In genomic region chr2:18693491-18693870, GRCm38 (mm10) we compare ENCODE assay signal across 11 mouse cellular contexts. TPM values are rescaled to one million over a fixed set of nuclear protein-coding genes. Genes with fewer than 3 reads are reported as not detected.
A peak's percentile ranks its signal among the peaks of the same experiment; 100 is the strongest.
DNase-seq lines count a peak whose midpoint lies in the region; ATAC-seq and TF ChIP-seq lines count a peak whose summit lies in the region.
"Had no signal": no experiment of that assay in that cellular context is flagged by ENCODE, and none has a peak within 500 bp of the region (broad histone marks: within the 10 kb centered on the region; RNA-seq: fewer than 3 reads in every experiment).

No protein-coding gene starts in this region.

- no peak overlapping the region for H3K27ac ChIP-seq in heart, embryonic 12.5 days (ENCODE audit: poor library complexity, severe bottlenecking)
- H3K27ac ChIP-seq in CH12.LX (ENCODE audit: insufficient read depth, low read depth): peak overlapping the region; percentile 58; the same call in 1 of the 2 replicates
- no peak overlapping the region for H3K27ac ChIP-seq in forebrain, embryonic 16.5 days (ENCODE audit: low read length)
- no peak overlapping the region for H3K27ac ChIP-seq in liver, embryonic 15.5 days (replicated peaks)

- peaks cover 56% of the 10 kb centered on the region for H3K27me3 ChIP-seq in heart, embryonic 12.5 days (replicated peaks)
- H3K27me3 ChIP-seq in CH12.LX (replicated peaks): peaks cover 25% of the 10 kb centered on the region
- peaks cover 27% of the 10 kb centered on the region for H3K27me3 ChIP-seq in forebrain, embryonic 16.5 days (replicated peaks; ENCODE audit: control insufficient read depth, insufficient read depth, low read length)
- H3K27me3 ChIP-seq in liver, embryonic 15.5 days: peaks cover 94% of the 10 kb centered on the region

- no peak for DNase-seq in heart, postnatal 4 days
- no peak for DNase-seq in CH12.LX (ENCODE audit: extremely low read depth)
- DNase-seq in gastrocnemius, postnatal 25 days: no peak
- no peak for DNase-seq in layer of hippocampus, adult 9-10 months (ENCODE audit: low spot score)
- DNase-seq in spleen, postnatal 10 days (ENCODE audit: low spot score in 2 of 2): no peak

- TF ChIP-seq POLR2A in CH12.LX (IDR thresholded peaks at IDR 0.05; ENCODE audit: low read depth, low read length): no peak

- H3K4me1 ChIP-seq in heart, embryonic 12.5 days (replicated peaks): peaks cover 29% of the 10 kb centered on the region
- H3K4me1 ChIP-seq in CH12.LX (ENCODE audit: control insufficient read depth in 1 of 2, insufficient read depth in 2 of 2): peaks cover 0 to 10% of the 10 kb centered on the region in 2 experiments; a peak in 2 of 4 replicates
- H3K4me1 ChIP-seq in forebrain, embryonic 16.5 days (replicated peaks; ENCODE audit: control insufficient read depth, insufficient read depth, low read length): peaks cover 36% of the 10 kb centered on the region
- peaks cover 21% of the 10 kb centered on the region for H3K4me1 ChIP-seq in liver, embryonic 15.5 days (replicated peaks)

- dilution Hi-C loops in CH12.LX (cut with MboI; ENCODE audit: extremely low pct_ligation_motif_present, extremely low pct_unique_long_range_greater_than_20kb, low sequenced_read_pairs): no loop called here

- no peak for ATAC-seq in heart, embryonic 12.5 days (ENCODE audit: insufficient number of reproducible peaks, low FRiP score)
- no peak for ATAC-seq in forebrain, embryonic 16.5 days
- no peak for ATAC-seq in liver, embryonic 15.5 days (ENCODE audit: insufficient read depth)

- peak; percentile 59 for TF ChIP-seq EP300 in CH12.LX (IDR thresholded peaks at IDR 0.05; ENCODE audit: low read length)

- WGBS in heart, embryonic 12.5 days: under 1% methylated on average over 5 of the region's 5 CpGs
- WGBS in forebrain, embryonic 16.5 days: under 1% methylated on average over 5 of the region's 5 CpGs
- WGBS in liver, embryonic 15.5 days (ENCODE audit: insufficient replicate concordance): under 1% methylated on average over 5 of the region's 5 CpGs

- H3K9me3 ChIP-seq in heart, embryonic 12.5 days (replicated peaks): no peaks in the 10 kb centered on the region
- H3K9me3 ChIP-seq in CH12.LX (replicated peaks; ENCODE audit: low read length): peaks cover 13% of the 10 kb centered on the region
- no peaks in the 10 kb centered on the region for H3K9me3 ChIP-seq in forebrain, embryonic 16.5 days (ENCODE audit: control insufficient read depth, low read length)
- H3K9me3 ChIP-seq in liver, embryonic 15.5 days (replicated peaks): no peaks in the 10 kb centered on the region

- H3K9ac ChIP-seq in heart, embryonic 12.5 days: no peak overlapping the region; the same call in 1 of the 2 replicates
- peak overlapping the region; percentile 95 for H3K9ac ChIP-seq in CH12.LX (ENCODE audit: insufficient read depth, low read depth)
- no peak overlapping the region for H3K9ac ChIP-seq in forebrain, embryonic 16.5 days (replicated peaks; ENCODE audit: low read depth, low read length)
- no peak overlapping the region for H3K9ac ChIP-seq in liver, embryonic 15.5 days

- H3K4me3 ChIP-seq in heart, embryonic 12.5 days: peak overlapping the region; percentile 66
- peak overlapping the region; percentile 74 to 84 (median 83) for H3K4me3 ChIP-seq in CH12.LX (replicated peaks in 1 of 3; ENCODE audit: low read depth in 2 of 3, low read length in 2 of 3, poor library complexity in 1 of 3)
- peak overlapping the region; percentile 51 for H3K4me3 ChIP-seq in forebrain, embryonic 16.5 days (replicated peaks; ENCODE audit: low read length)
- H3K4me3 ChIP-seq in liver, embryonic 15.5 days (replicated peaks): peak overlapping the region; percentile 61

- no peak for TF ChIP-seq CTCF in CH12.LX (conservative IDR thresholded peaks at IDR 0.05 in 1 of 2, IDR thresholded peaks at IDR 0.05 in 1 of 2; ENCODE audit: low read depth in 2 of 2, low read length in 2 of 2)

- H3K4me2 ChIP-seq in heart, embryonic 12.5 days: peak overlapping the region; percentile 88
- H3K4me2 ChIP-seq in CH12.LX (ENCODE audit: insufficient read depth, low read depth, poor library complexity, severe bottlenecking): peak overlapping the region; percentile 23; the same call in 1 of the 2 replicates
- H3K4me2 ChIP-seq in forebrain, embryonic 16.5 days (ENCODE audit: low read length): peak overlapping the region; percentile 96
- peak overlapping the region; percentile 83 for H3K4me2 ChIP-seq in liver, embryonic 15.5 days

- in situ Hi-C loops in CH12.LX (cut with MboI; ENCODE audit: low pct_ligation_motif_present, low pct_unique_long_range_greater_than_20kb, low sequenced_read_pairs): loop anchor here (25.0 kb wide), 2 partner anchors 306 to 656 kb away; partner anchors contain the start of genes A930004D18Rik, Dnajc1 and Skida1

- TF ChIP-seq RAD21 in CH12.LX (IDR thresholded peaks at IDR 0.05; ENCODE audit: low read depth, low read length): no peak

- H3K79me2 ChIP-seq in CH12.LX (replicated peaks; ENCODE audit: control insufficient read depth, extremely low read depth, insufficient read depth, poor library complexity, severe bottlenecking): no peaks in the 10 kb centered on the region

- no peaks in the 10 kb centered on the region for H3K36me3 ChIP-seq in heart, embryonic 12.5 days
- H3K36me3 ChIP-seq in CH12.LX (replicated peaks in 1 of 2; ENCODE audit: control insufficient read depth in 1 of 2, insufficient read depth in 1 of 2, low read length in 1 of 2): no peaks in the 10 kb centered on the region
- no peaks in the 10 kb centered on the region for H3K36me3 ChIP-seq in forebrain, embryonic 16.5 days (ENCODE audit: control insufficient read depth, insufficient read depth)
- H3K36me3 ChIP-seq in liver, embryonic 15.5 days (replicated peaks): no peaks in the 10 kb centered on the region

TF ChIP-seq in CH12.LX, 34 proteins besides CTCF, POLR2A, EP300 and RAD21:
- TF ChIP-seq RCOR1 (conservative IDR thresholded peaks at IDR 0.05; ENCODE audit: low read depth, low read length) (no peak), USF1 (IDR thresholded peaks at IDR 0.05; ENCODE audit: low read depth, low read length) (no peak), MXI1 (IDR thresholded peaks at IDR 0.05; ENCODE audit: low read depth, low read length) (no peak), ZNF384 (IDR thresholded peaks at IDR 0.05; ENCODE audit: low read depth, low read length) (no peak), BHLHE40 (IDR thresholded peaks at IDR 0.05; ENCODE audit: low read depth, low read length) (peak; percentile 48), TBP (conservative IDR thresholded peaks at IDR 0.05; ENCODE audit: low read depth, low read length) (no peak), JUND (conservative IDR thresholded peaks at IDR 0.05; ENCODE audit: low read depth, low read length) (peak; percentile 49; the same call in 1 of the 2 replicates), MEF2A (IDR thresholded peaks at IDR 0.05; ENCODE audit: borderline replicate concordance, low read depth, low read length) (peak; percentile 68; the same call in 1 of the 2 replicates), KAT2A (IDR thresholded peaks at IDR 0.05; ENCODE audit: insufficient replicate concordance, low read length) (no peak), CHD1 (IDR thresholded peaks at IDR 0.05; ENCODE audit: low read depth, low read length) (peak; percentile 59; the same call in 1 of the 2 replicates), ETS1 (conservative IDR thresholded peaks at IDR 0.05; ENCODE audit: low read depth, low read length) (peak; percentile 38; the same call in 1 of the 2 replicates)
TF ChIP-seq in CH12.LX: peak in this region for 5.

RNA-seq across cellular contexts. Expression of gene Spag6, which starts 0.4 kb away (rescaled TPM):
- 0.14 TPM in 1 of 2 replicates, not detected in the other for polyA plus RNA-seq in heart, embryonic 12.5 days (2016; fragmentation: Nextera tagmentation; extraction: Ambion mirVana)
- total RNA-seq in heart, postnatal 4 days (2021): under 1 TPM; 0.56 to 0.57 TPM
- 0.34 and 0.63 TPM in 2 replicates for total RNA-seq in CH12.LX (2012; rRNA removed)
- total RNA-seq in CH12.LX (2014; rRNA removed): 0.45 TPM in 1 of 2 replicates, not detected in the other
- not detected in 2 replicates for polyA plus RNA-seq in CH12.LX (2012; ENCODE audit: insufficient read length, low read depth)
- not detected in 2 replicates for polyA plus RNA-seq in forebrain, embryonic 16.5 days (2015; fragmentation: Nextera tagmentation; extraction: Ambion mirVana)
- polyA plus RNA-seq in liver, embryonic 15.5 days (2015; fragmentation: Nextera tagmentation; extraction: Ambion mirVana): not detected in 2 replicates
- total RNA-seq in gastrocnemius, postnatal 25 days (2021): under 1 TPM in 1 of 2 experiments, not detected in 1; 0.36 TPM
- total RNA-seq: granulocyte monocyte progenitor cell, adult 5-6 weeks; neutrophil, adult 5-6 weeks had no signal
- polyA plus RNA-seq: CD4-positive, CD25-positive, alpha-beta regulatory T cell, adult 4 months had no signal

RNA-seq across cellular contexts. Expression of gene Bmi1, which starts 16.7 kb away (rescaled TPM):
- 15.6 and 17.9 TPM in 2 replicates for polyA plus RNA-seq in heart, embryonic 12.5 days (2016; fragmentation: Nextera tagmentation; extraction: Ambion mirVana)
- total RNA-seq in heart, postnatal 4 days (2021): 10 to 100 TPM; 63.8 to 69.2 TPM
- total RNA-seq in CH12.LX (2012; rRNA removed) (38.6 and 50.0 TPM in 2 replicates), CH12.LX (2014; rRNA removed) (87.0 and 95.4 TPM in 2 replicates)
- polyA plus RNA-seq in CH12.LX (2012; ENCODE audit: insufficient read length, low read depth): 44.8 and 51.0 TPM in 2 replicates
- 34.8 and 40.9 TPM in 2 replicates for polyA plus RNA-seq in forebrain, embryonic 16.5 days (2015; fragmentation: Nextera tagmentation; extraction: Ambion mirVana)
- 4.1 and 4.2 TPM in 2 replicates for polyA plus RNA-seq in liver, embryonic 15.5 days (2015; fragmentation: Nextera tagmentation; extraction: Ambion mirVana)
- total RNA-seq in gastrocnemius, postnatal 25 days (2021): 10 to 100 TPM; 29.9 to 42.7 TPM

RNA-seq across cellular contexts. Expression of gene Commd3, which starts 21.3 kb away (rescaled TPM):
- 144 and 153 TPM in 2 replicates for polyA plus RNA-seq in heart, embryonic 12.5 days (2016; fragmentation: Nextera tagmentation; extraction: Ambion mirVana)
- total RNA-seq in heart, postnatal 4 days (2021): 100 to 1,000 TPM; 126 to 140 TPM
- total RNA-seq in CH12.LX (2012; rRNA removed) (114 and 116 TPM in 2 replicates), CH12.LX (2014; rRNA removed) (183 and 204 TPM in 2 replicates)
- polyA plus RNA-seq in CH12.LX (2012; ENCODE audit: insufficient read length, low read depth): 149 and 159 TPM in 2 replicates
- 291 TPM in 2 replicates for polyA plus RNA-seq in forebrain, embryonic 16.5 days (2015; fragmentation: Nextera tagmentation; extraction: Ambion mirVana)
- 76.8 and 85.1 TPM in 2 replicates for polyA plus RNA-seq in liver, embryonic 15.5 days (2015; fragmentation: Nextera tagmentation; extraction: Ambion mirVana)
- total RNA-seq in gastrocnemius, postnatal 25 days (2021): 10 to 100 TPM; 89.2 to 91.5 TPM

Comparison
In these comparisons a context has a peak if more than half of its experiments do, and no peak if none do; other contexts are left out.
1. H3K4me2 ChIP-seq: peak in every context shown above with its lines; median percentile 96 in forebrain, embryonic 16.5 days; 88 in heart, embryonic 12.5 days; 83 in liver, embryonic 15.5 days; 23 in CH12.LX.